Mouse (Mus musculus) megakaryocyte, embryonic 14.5 days (primary cell): ENCODE results near the gene Acadm. TPM values are rescaled to one million over a fixed set of nuclear protein-coding genes. Genes with fewer than 3 reads are reported as not detected.

Experiments used
- H3K27me3 ChIP-seq: replicated peaks from 2 replicates; pipeline ENCODE3; 2012; ENCODE audit warnings: inconsistent platforms
- H3K36me3 ChIP-seq: replicated peaks from 2 replicates; pipeline ENCODE3; 2012; ENCODE audit warnings: low read length, inconsistent platforms, mixed read lengths
- H3K4me1 ChIP-seq: 2 replicates; pipeline ENCODE4 v1.6.1; 2012; ENCODE audit warnings: inconsistent platforms
- H3K4me3 ChIP-seq: replicated peaks from 2 replicates; pipeline ENCODE3; 2012; ENCODE audit warnings: moderate library complexity, mild to moderate bottlenecking, inconsistent platforms
- H3K9me3 ChIP-seq: 2 replicates; pipeline ENCODE4 v1.6.1; 2012; ENCODE audit warnings: inconsistent platforms
- FLI1 ChIP-seq: IDR thresholded peaks from 2 replicates; pipeline ENCODE4 v1.6.1; 2012; ENCODE audit warnings: low read length, inconsistent platforms, mixed read lengths
- GATA1 ChIP-seq: IDR thresholded peaks from 3 replicates; pipeline ENCODE4 v1.6.1; 2012; ENCODE audit warnings: mixed read lengths, low read length, inconsistent platforms, borderline replicate concordance
- polyA plus RNA-seq: library from polyadenylated mRNA; stranded (reverse); fragments of >175 nt; gene quantifications from 2 replicates; pipeline ENCODE4 v1.2.3, GENCODE M21; 2012; ENCODE audit warnings: low replicate concordance; ENCODE audit not compliant: insufficient read depth

Acadm gene
- polyA plus RNA-seq, 1 experiment: 9.9 TPM

- no peak for TF ChIP-seq GATA1
- no peak for TF ChIP-seq FLI1
- H3K4me3 ChIP-seq: peak overlapping the region; percentile 98
These were observed 30.8 kb downstream of the Acadm start for GRCm38 (mm10) chr3:153913510-153914243.

DNA sequence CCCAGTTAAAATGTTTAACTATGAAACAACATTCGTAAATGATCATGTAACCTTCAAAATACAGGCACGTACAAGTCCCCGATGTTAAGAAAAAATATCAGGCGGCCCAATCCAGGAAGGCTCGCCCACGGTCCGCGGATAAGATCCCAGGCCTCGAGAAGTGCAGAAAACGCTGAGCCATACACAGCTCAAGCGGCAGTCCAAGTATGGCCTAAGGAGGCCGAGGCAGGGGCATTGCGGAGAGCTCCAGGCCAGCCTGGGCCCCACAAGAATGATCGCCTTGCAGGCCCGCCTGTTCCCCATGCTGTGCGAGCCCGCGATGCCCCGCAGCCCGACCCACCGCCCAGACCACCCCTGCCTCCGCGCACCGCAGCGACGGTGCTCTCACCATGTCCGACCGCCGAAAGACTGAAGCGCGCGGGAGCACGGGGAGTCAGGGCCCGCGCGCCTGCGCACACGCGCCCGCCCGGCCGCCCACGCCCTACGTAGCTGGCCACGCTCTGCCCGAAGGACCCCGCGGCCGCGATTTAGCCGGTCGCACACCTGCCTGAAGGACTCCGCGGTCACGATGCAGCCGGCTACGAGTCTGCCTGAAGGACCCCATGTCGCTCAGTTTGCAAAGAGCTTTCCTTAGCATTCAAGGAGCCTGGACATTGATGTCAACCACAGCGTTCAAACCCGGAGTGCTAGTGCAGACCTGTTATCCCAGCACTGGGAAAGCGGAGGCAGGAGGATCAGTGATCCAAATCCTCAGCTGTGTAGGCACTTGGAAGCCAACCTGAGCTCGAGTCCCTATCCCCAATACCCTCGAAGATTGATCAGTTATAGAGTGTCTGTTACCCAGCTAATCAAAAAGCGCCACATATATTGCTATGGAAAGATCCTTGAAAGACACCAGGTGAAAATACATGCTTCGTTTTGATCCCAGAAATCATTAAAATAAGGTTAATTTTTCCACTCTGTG lies 31.6 kb downstream of the Acadm start, which contains the start of gene Rabggtb:
Gene Rabggtb, minus strand, starts transcription at position 464 of the 964 bp plus-strand sequence.
- Histone ChIP-seq H3K4me3 (peak within 1 kb of the TSS; percentile 98), H3K27me3 (no peaks in the 10 kb centered on the region), H3K4me1 (peaks cover 59% of the 10 kb centered on the region), H3K36me3 (peaks cover 38% of the 10 kb centered on the region), H3K9me3 (no peaks in the 10 kb centered on the region)
- TF ChIP-seq FLI1 (no peak), GATA1 (no peak)

More at GRCm38 (mm10) chr3:153913510-153914243, 30.8 kb downstream of the Acadm start:
- Histone ChIP-seq H3K9me3 (no peaks in the 10 kb centered on the region), H3K27me3 (no peaks in the 10 kb centered on the region), H3K4me1 (peaks cover 53% of the 10 kb centered on the region), H3K36me3 (peaks cover 30% of the 10 kb centered on the region)

DNA sequence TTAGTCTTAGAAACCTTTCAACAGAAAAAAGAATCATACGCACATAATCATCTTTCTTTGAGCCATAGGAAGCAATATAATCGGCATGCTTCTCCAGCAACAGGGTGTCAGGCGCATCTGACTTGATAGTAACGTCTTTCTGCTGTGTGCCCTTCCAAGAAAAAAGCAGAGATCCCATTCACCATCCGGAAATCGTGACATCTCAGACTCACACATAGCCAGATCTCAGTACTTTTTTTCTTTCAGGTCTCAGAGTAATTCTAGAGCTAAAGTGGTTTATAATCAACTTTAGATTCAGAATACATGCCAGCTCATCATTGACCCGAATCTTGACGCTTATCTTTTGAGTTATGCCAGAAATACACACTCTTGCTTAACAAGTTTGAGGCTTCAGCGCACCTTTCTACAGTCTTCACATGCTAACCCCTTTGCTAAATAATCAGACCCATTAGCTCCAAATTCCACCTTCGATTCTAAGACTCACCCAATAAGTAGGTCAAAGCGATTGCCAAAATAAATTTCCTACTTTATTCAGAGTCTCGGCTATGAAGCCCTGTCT lies 32.5 kb downstream of the Acadm start:
- no peaks in the 10 kb centered on the region for H3K9me3 ChIP-seq
- H3K4me1 ChIP-seq: peaks cover 58% of the 10 kb centered on the region
- peaks cover 47% of the 10 kb centered on the region for H3K36me3 ChIP-seq
- H3K4me3 ChIP-seq: peak overlapping the region; percentile 98
- no peaks in the 10 kb centered on the region for H3K27me3 ChIP-seq
- TF ChIP-seq FLI1 (no peak), GATA1 (no peak)

- H3K4me1 ChIP-seq: peaks cover 56% of the 10 kb centered on the region
- TF ChIP-seq GATA1 (no peak), FLI1 (no peak)
- H3K9me3 ChIP-seq: no peaks in the 10 kb centered on the region
- H3K4me3 ChIP-seq: peak overlapping the region; percentile 98
- H3K27me3 ChIP-seq: no peaks in the 10 kb centered on the region
- H3K36me3 ChIP-seq: peaks cover 53% of the 10 kb centered on the region
These were observed 33.1 kb downstream of the Acadm start for GRCm38 (mm10) chr3:153911197-153911881.

GRCm38 (mm10) chr3:153910489-153910888 lies 33.9 kb downstream of the Acadm start:
- peaks cover 62% of the 10 kb centered on the region for H3K36me3 ChIP-seq
- TF ChIP-seq FLI1: no peak
- no peak for TF ChIP-seq GATA1
- H3K27me3 ChIP-seq: no peaks in the 10 kb centered on the region
- peaks cover 59% of the 10 kb centered on the region for H3K4me1 ChIP-seq
- H3K4me3 ChIP-seq: peak overlapping the region; percentile 98
- H3K9me3 ChIP-seq: no peaks in the 10 kb centered on the region

DNA sequence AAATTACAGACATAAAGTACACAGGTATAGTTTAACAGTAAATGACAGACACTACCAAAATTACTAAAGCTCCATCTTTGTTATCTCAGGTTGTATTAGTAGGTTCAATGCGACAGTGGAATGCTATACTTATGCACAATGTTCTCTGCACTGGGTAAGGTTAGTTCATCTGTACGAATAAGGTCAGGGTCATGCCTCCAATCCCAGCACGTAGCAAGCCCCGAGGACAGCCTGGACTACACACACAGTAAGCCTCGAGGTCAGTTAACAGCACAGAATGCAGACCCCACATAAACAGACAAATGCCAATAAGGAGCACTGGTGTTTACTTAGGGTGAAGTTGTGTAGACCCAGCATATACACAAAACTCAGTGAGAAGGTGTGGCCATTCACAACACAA lies 35.5 kb downstream of the Acadm start:
- H3K4me3 ChIP-seq: peak overlapping the region; percentile 7
- H3K9me3 ChIP-seq: no peaks in the 10 kb centered on the region
- peaks cover 77% of the 10 kb centered on the region for H3K36me3 ChIP-seq
- TF ChIP-seq GATA1 (no peak), FLI1 (no peak)
- no peaks in the 10 kb centered on the region for H3K27me3 ChIP-seq
- peaks cover 62% of the 10 kb centered on the region for H3K4me1 ChIP-seq

GRCm38 (mm10) chr3:153906136-153906871 lies 38.1 kb downstream of the Acadm start, which contains the start of gene Msh4:
Gene Msh4 (minus strand): TSS chr3:153906138.
- TF ChIP-seq FLI1: no peak
- TF ChIP-seq GATA1: no peak
- peaks cover 57% of the 10 kb centered on the region for H3K4me1 ChIP-seq
- H3K4me3 ChIP-seq: no peak within 1 kb of the TSS

GRCm38 (mm10) chr3:153905251-153906135 lies 38.9 kb downstream of the Acadm start:
- Histone ChIP-seq H3K9me3 (no peaks in the 10 kb centered on the region), H3K36me3 (peaks cover 70% of the 10 kb centered on the region), H3K4me1 (peaks cover 49% of the 10 kb centered on the region), H3K4me3 (no peak overlapping the region), H3K27me3 (peaks cover 3% of the 10 kb centered on the region)
- TF ChIP-seq GATA1 (no peak), FLI1 (no peak)

More at GRCm38 (mm10) chr3:153906136-153906871, 38.1 kb downstream of the Acadm start, which contains the start of gene Msh4:
- Histone ChIP-seq H3K36me3 (peaks cover 79% of the 10 kb centered on the region), H3K27me3 (no peaks in the 10 kb centered on the region), H3K9me3 (no peaks in the 10 kb centered on the region)
